Mouse (Mus musculus): ENCODE data around the gene Sap30. TPM values are rescaled to one million over a fixed set of nuclear protein-coding genes. Genes with fewer than 3 reads are reported as not detected.
"Not testable (repeated sequence)": the region's sequence is repeated elsewhere in the genome, so short reads cannot be mapped to it uniquely, and the experiment has no call there.

Gene Sap30
- total RNA-seq (2021) = 10 to 100 TPM; 13.9 to 16.1 TPM

GRCm38 (mm10) chr8:57487441-57488155 lies at the start of gene Sap30:
TSS of gene Sap30 (minus strand) at chr8:57487860.
- peak; percentile 98 for DNase-seq (ENCODE audit: low spot score)
- intact Hi-C loops (cut with DNase I) = loop anchor here (2.0 to 5.0 kb wide), 4 partner anchors 23 to 165 kb away; partner anchors contain the start of genes Galnt7 and Hmgb2

DNA sequence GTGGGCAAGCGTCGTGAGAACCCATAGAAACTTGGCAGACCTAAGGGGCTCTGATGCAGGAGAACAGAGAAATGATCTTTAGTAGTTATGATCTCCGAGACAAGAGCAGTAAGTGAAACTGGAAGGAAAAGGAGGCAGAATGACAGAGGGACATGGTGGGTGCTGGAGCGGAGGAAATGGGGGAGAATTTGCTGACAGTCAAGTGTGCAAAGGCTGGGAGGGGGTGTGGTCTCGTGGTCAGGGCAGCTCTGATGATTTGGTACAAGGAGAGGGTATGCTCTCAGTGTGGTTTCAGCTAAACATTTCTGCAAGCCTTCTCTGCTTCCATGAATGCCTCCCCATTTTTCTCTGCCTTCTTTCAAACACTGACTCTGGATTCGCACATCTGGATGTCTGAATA lies 48.5 kb upstream of the Sap30 start:
- intact Hi-C loops (cut with DNase I) = no loop called here
- DNase-seq (ENCODE audit: low spot score) = no peak

DNA sequence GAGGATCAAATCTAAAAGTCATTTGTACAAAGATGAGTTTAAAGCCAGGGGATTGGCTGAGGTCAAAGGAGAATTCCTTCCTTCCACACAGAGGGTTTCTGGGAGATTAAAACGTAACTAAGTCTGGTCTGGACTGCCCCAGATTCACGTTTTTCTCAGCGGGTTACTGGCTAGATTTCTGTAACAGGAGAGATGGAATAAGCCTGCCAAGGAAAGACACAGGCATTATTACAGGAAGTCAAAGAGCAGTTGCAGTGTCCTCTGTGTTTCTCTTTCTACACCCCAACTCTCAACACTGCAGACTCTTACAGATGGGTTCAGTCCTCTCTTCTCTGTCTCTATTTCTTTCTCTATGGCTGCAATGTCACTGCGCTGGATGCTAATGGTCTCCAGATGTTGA lies 46.8 kb upstream of the Sap30 start:
- DNase-seq (ENCODE audit: low spot score) = no peak
- intact Hi-C loops (cut with DNase I) = loop anchor here (5.0 kb wide), 3 partner anchors 47 to 852 kb away; partner anchors contain the start of gene Sap30

DNA sequence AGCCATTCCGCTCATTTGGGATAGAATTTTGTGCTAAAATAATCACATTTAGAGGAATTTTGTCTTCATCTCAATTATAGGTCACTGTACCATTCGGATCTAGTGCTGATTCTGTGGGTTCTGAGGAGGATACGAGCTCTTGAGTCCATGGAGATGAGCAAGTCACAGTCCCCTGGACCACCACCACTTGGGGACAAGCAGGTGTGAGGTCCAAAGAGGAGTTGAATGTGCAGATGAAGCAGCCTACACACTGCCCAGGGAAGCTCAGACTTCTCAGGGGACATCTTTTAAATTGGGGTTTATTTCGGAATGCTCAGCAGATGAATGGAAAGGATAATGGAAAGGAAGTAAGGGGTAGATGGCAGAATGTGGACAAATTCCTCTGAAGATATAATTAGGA lies 45.4 kb upstream of the Sap30 start:
- no peak for DNase-seq (ENCODE audit: low spot score)
- intact Hi-C loops (cut with DNase I) = loop anchor here (5.0 kb wide), 3 partner anchors 46 to 851 kb away; partner anchors contain the start of gene Sap30

DNA sequence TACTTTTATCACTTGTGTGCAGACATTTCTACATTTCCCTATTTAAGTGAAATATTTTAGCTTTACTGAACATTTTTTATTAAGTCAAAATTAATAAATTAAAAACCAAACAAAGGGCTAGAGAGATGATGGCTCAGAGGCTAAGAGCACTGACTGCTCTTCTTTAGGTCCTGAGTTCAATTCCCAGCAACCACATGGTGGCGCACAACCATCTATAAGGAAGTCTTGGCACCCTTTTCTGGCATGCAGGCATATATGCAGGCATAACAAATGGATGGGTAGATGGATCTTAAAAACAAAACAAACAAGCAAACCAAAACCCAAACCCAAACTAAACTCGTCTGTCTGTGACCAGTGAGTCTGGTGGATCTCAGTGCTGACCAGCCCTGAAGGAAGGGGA lies 44.6 kb upstream of the Sap30 start:
- DNase-seq (ENCODE audit: low spot score) = no peak
- intact Hi-C loops (cut with DNase I) = loop anchor here (5.0 kb wide), 3 partner anchors 45 to 850 kb away; partner anchors contain the start of gene Sap30

DNA sequence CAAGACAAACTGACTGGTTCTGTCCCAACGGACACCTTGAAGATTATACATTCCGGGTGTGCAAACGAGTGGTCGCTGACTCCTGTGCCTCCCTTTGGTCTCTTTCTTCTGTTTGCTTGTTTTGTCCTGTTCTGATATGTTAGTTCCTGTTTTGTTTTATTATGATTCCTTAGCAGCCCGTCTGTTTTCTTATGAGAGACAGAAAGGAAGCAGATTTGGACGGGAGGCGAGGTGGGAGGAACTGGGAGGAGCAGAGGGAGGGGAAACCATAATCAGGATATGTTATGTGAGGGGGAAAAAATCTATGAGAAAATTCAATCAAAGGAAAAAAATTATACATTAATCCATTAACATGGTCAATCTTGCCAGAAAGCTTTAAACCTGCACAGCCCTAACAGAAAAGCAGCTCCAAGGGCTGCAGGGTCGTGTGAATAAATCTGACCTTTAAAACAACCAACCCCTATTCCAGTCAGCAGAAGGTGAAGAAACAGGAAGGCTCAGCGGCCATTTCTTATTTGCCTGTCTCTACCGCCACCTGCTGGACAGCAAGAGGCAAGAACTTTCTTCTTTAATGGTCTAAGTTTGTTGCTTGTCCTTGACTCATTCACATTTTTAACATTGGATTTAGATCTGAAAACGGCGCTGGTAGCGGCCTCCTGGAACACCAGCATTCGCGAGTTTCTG lies 43.1 kb upstream of the Sap30 start:
- intact Hi-C loops (cut with DNase I) = loop anchor here (1.0 to 5.0 kb wide), 5 partner anchors 44 to 849 kb away; partner anchors contain the start of gene Sap30
- DNase-seq (ENCODE audit: low spot score) = peak; percentile 54

DNA sequence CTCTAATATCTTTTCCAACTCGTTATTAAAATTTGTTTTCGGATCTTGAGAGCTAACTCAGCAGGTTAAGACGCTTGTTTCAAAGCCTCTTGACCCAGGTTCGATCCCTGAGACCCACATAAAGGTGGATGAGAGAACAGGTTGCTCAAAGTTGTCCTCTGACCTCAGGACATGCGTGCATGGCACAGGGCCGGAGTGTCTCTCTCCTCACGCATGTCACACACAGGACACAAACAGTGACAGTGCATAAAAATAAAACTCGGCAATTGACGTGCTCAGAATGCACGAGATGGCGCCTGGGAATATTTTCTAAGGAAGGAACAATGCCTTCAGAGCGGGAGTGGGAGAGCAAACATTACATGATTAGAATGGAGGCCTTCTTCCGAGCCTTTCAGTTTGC lies 42.6 kb upstream of the Sap30 start:
- no peak for DNase-seq (ENCODE audit: low spot score)

GRCm38 (mm10) chr8:57528036-57528435 lies 40.4 kb upstream of the Sap30 start:
- intact Hi-C loops (cut with DNase I) = loop anchor here (2.0 kb wide), 1 partner anchor 15 kb away; no protein-coding TSS in a partner anchor
- no peak for DNase-seq (ENCODE audit: low spot score)

More for the DNA sequence above, 42.6 kb upstream of the Sap30 start:
- intact Hi-C loops (cut with DNase I) = loop anchor here (2.0 to 5.0 kb wide), 4 partner anchors 43 to 848 kb away; partner anchors contain the start of gene Sap30

GRCm38 (mm10) chr8:57520186-57520786 lies 32.6 kb upstream of the Sap30 start:
- intact Hi-C loops (cut with DNase I) = no loop called here
- no peak for DNase-seq (ENCODE audit: low spot score)

- intact Hi-C loops (cut with DNase I) = no loop called here
- no peak for DNase-seq (ENCODE audit: low spot score)
Observed at GRCm38 (mm10) chr8:57517723-57518122, 30.1 kb upstream of the Sap30 start.

DNA sequence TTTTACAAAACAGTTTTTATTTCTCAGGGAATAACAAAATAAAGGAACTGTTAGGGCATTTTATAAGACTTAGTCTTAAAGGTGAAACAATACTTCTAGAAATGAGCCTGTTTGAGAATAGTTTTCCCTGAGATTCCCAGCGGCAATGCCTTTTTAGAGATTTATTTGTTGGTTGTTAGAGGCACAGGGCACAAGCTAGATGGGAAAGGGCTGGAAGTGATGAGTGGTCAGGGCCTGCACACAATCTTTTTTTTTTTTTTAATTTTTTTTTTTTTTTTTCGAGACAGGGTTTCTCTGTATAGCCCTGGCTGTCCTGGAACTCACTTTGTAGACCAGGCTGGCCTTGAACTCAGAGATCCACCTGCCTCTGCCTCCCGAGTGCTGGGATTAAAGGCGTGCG lies 29.0 kb upstream of the Sap30 start:
- intact Hi-C loops (cut with DNase I); DNase-seq (ENCODE audit: low spot score): not testable (repeated sequence)

- intact Hi-C loops (cut with DNase I) = loop anchor here (2.0 to 5.0 kb wide), 2 partner anchors 16 to 81 kb away; no protein-coding TSS in a partner anchor
- DNase-seq (ENCODE audit: low spot score) = not testable (repeated sequence)
Observed at GRCm38 (mm10) chr8:57513178-57513661, 25.6 kb upstream of the Sap30 start.

- intact Hi-C loops (cut with DNase I) = loop anchor here (2.0 to 5.0 kb wide), 2 partner anchors 16 to 80 kb away; no protein-coding TSS in a partner anchor
- no peak for DNase-seq (ENCODE audit: low spot score)
Observed at GRCm38 (mm10) chr8:57512141-57513056, 24.7 kb upstream of the Sap30 start.

DNA sequence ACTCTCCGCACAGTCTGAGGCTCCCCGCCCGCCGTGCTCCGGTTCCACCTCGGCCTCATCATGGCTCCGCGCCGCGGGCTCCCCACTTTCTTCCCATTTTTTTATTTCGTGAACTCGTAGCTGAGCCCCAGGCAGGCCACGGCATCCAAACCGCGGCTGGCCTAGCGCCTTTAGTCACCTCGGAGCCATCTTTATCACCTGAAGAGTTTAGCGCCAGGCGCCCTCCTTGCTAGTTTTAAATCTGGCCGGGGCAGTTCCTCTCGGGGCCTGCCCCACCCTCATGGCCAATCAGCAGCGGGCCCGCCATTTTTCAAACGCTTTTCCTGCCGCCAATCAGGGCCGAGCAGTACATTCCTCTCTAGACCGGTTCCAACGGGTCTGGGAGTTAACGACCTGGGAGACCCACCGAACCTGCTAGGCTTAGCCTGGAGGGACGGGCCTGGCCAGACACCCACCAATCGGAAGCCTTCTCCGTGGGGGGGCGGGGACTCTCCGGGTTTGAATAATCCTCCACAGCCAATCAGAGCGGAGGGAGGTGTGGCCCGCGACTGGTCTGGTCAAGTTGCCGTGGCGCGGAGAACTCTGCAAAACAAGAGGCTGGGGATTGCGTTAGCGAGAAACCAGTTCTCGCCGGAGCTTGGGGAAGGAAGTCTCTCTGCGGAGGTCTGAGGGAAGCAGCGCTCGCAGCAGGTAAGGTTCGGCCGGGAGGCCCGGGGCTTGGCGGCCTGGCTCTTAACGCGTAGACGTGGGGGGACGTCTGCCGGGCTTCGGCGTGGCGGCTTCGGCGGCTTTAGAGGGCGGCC lies 23.9 kb upstream of the Sap30 start, which contains the start of gene Hmgb2:
TSS of gene Hmgb2 (plus strand) at position 592 of the 803 bp plus-strand sequence.
- intact Hi-C loops (cut with DNase I) = loop anchor here (2.0 to 5.0 kb wide), 3 partner anchors 17 to 79 kb away; no protein-coding TSS in a partner anchor
- peak; percentile 99 for DNase-seq (ENCODE audit: low spot score)

GRCm38 (mm10) chr8:57510791-57511315 lies 23.2 kb upstream of the Sap30 start:
- intact Hi-C loops (cut with DNase I) = loop anchor here (2.0 to 5.0 kb wide), 2 partner anchors 22 to 79 kb away; no protein-coding TSS in a partner anchor
- no peak for DNase-seq (ENCODE audit: low spot score)

DNA sequence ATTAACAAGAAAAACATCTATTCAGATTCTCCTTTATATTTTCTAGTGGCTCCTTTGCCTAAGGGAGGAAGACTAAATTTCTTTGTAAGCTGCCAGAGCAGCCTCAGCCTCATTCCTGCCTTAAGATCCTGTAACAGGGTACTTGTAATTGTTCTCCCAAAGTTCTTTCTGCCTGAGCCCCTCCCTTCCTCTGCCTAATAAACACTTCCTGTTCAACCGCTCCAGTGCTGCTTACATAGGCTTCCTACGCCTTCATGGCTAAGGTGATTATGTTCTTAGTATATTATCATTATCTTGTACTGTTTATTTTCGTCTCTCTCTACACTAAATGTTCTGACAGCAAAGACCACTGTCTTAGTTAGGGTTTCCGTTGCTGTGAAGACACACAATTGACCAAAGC lies 21.0 kb upstream of the Sap30 start:
- intact Hi-C loops (cut with DNase I) = no loop called here
- no peak for DNase-seq (ENCODE audit: low spot score)

GRCm38 (mm10) chr8:57507556-57508063 lies 19.9 kb upstream of the Sap30 start:
- no peak for DNase-seq (ENCODE audit: low spot score)
- intact Hi-C loops (cut with DNase I) = no loop called here

DNA sequence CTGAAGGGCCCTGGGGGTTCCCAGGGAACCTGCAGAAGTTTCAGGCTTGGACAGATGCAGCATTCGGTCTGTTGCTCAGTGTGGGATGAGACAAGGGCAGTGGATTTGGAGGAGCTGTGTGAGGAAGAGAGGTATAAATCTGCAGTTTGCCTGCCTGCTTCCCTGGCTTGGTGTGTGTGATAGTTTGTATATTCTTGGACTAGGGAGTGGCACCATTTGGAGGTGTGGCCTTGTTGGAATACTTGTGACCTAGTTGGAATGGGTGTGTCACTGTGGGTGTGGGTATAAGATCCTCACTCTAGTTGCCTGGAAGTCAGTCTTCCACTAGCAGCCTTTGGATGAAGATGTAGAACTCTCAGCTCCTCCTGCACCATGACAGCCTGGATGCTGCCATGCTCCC lies 17.8 kb upstream of the Sap30 start:
- intact Hi-C loops (cut with DNase I); DNase-seq (ENCODE audit: low spot score): not testable (repeated sequence)

Data from heart, postnatal 25 days (tissue).